Mouse (Mus musculus) CH12.LX (cell line): ENCODE results near the gene Sec22a. TPM values are rescaled to one million over a fixed set of nuclear protein-coding genes. Genes with fewer than 3 reads are reported as not detected.

Source experiments
- DNase-seq: peaks from one replicate; pipeline ENCODE4 v3.0.0-alpha.2; 2013; ENCODE audit errors: extremely low read depth
- H3K27ac ChIP-seq: 2 replicates; pipeline ENCODE4 v1.5.1; 2012; ENCODE audit warnings: low read depth, mild to moderate bottlenecking, control low read depth, moderate library complexity; ENCODE audit not compliant: insufficient read depth
- H3K27me3 ChIP-seq: replicated peaks from 2 replicates; pipeline ENCODE3; 2012; ENCODE audit warnings: inconsistent platforms
- H3K36me3 ChIP-seq, 2 experiments: replicated peaks in 1 of 2; 2 replicates each; pipeline versions ENCODE3 to v1.6.1; 2012; ENCODE audit warnings: inconsistent platforms in 1 of 2, low read length in 1 of 2, mild to moderate bottlenecking in 1 of 2, mixed read lengths in 1 of 2, moderate library complexity in 1 of 2; ENCODE audit not compliant: control insufficient read depth in 1 of 2, insufficient read depth in 1 of 2
- H3K4me1 ChIP-seq, 2 experiments: 2 replicates each; pipeline ENCODE4 v1.6.1; 2012; ENCODE audit warnings: inconsistent platforms in 1 of 2, moderate library complexity in 1 of 2; ENCODE audit not compliant: insufficient read depth in 2 of 2, control insufficient read depth in 1 of 2
- H3K4me2 ChIP-seq: 2 replicates; pipeline ENCODE4 v1.6.1; 2012; ENCODE audit warnings: low read depth, mild to moderate bottlenecking, control low read depth; ENCODE audit not compliant: poor library complexity, insufficient read depth, severe bottlenecking
- H3K4me3 ChIP-seq, 3 experiments: fragments of 150-350 bp in 1 of 3; sonication (generic) in 1 of 3; replicated peaks in 1 of 3; 2 replicates each; pipeline versions ENCODE3 to v1.5.1; 2011 to 2012; ENCODE audit warnings: low read depth in 2 of 3, low read length in 2 of 3, mild to moderate bottlenecking in 2 of 3, moderate library complexity in 2 of 3, control low read depth in 1 of 3, improper control_type of control experiment in 1 of 3, inconsistent platforms in 1 of 3, mixed read lengths in 1 of 3; ENCODE audit not compliant: poor library complexity in 1 of 3
- H3K79me2 ChIP-seq: replicated peaks from 2 replicates; pipeline ENCODE4 v1.6.1; 2012; ENCODE audit warnings: mild to moderate bottlenecking, moderate library complexity; ENCODE audit not compliant: control insufficient read depth, poor library complexity, insufficient read depth, severe bottlenecking; ENCODE audit errors: extremely low read depth
- H3K9ac ChIP-seq: 2 replicates; pipeline ENCODE4 v1.6.1; 2012; ENCODE audit warnings: low read depth, mild to moderate bottlenecking, control low read depth, moderate library complexity; ENCODE audit not compliant: insufficient read depth
- H3K9me3 ChIP-seq: replicated peaks from 2 replicates; pipeline ENCODE3; 2012; ENCODE audit warnings: low read length, inconsistent platforms, mixed read lengths
- BHLHE40 ChIP-seq: IDR thresholded peaks from 2 replicates; pipeline ENCODE4 v1.6.1; 2011; ENCODE audit warnings: mild to moderate bottlenecking, low read depth, low read length, improper control_type of control experiment
- CHD1 ChIP-seq: IDR thresholded peaks from 2 replicates; pipeline ENCODE4 v1.6.1; 2012; ENCODE audit warnings: low read depth, low read length, improper control_type of control experiment, inconsistent platforms
- CHD2 ChIP-seq: IDR thresholded peaks from 2 replicates; pipeline ENCODE4 v1.6.1; 2011; ENCODE audit warnings: low read length, improper control_type of control experiment
- CTCF ChIP-seq, 2 experiments: IDR thresholded peaks in 1 of 2; conservative IDR thresholded peaks in 1 of 2; 2 replicates each; pipeline ENCODE4 v1.5.1; 2011 to 2012; ENCODE audit warnings: low read depth in 2 of 2, low read length in 2 of 2, improper control_type of control experiment in 1 of 2, inconsistent platforms in 1 of 2, mild to moderate bottlenecking in 1 of 2, moderate library complexity in 1 of 2
- EP300 ChIP-seq: IDR thresholded peaks from 2 replicates; pipeline ENCODE4 v1.6.1; 2011; ENCODE audit warnings: low read length, improper control_type of control experiment
- ETS1 ChIP-seq: conservative IDR thresholded peaks from 2 replicates; pipeline ENCODE4 v1.6.1; 2012; ENCODE audit warnings: low read depth, mild to moderate bottlenecking, inconsistent platforms, low read length, improper control_type of control experiment, moderate library complexity
- GABPA ChIP-seq: IDR thresholded peaks from 2 replicates; pipeline ENCODE4 v1.6.1; 2012; ENCODE audit warnings: low read depth, low read length, improper control_type of control experiment, inconsistent platforms; ENCODE audit not compliant: insufficient replicate concordance
- HCFC1 ChIP-seq: IDR thresholded peaks from 2 replicates; pipeline ENCODE4 v1.6.1; 2012; ENCODE audit warnings: low read depth, mild to moderate bottlenecking, inconsistent platforms, low read length, improper control_type of control experiment
- JUND ChIP-seq: conservative IDR thresholded peaks from 2 replicates; pipeline ENCODE4 v1.6.1; 2011; ENCODE audit warnings: low read depth, low read length, improper control_type of control experiment
- KAT2A ChIP-seq: IDR thresholded peaks from 2 replicates; pipeline ENCODE4 v1.6.1; 2012; ENCODE audit warnings: low read length, improper control_type of control experiment, inconsistent platforms; ENCODE audit not compliant: insufficient replicate concordance
- MAFK ChIP-seq: IDR thresholded peaks from 2 replicates; pipeline ENCODE4 v1.6.1; 2011; ENCODE audit warnings: low read length, improper control_type of control experiment; ENCODE audit not compliant: insufficient replicate concordance
- MAZ ChIP-seq: IDR thresholded peaks from 2 replicates; pipeline ENCODE4 v1.6.1; 2012; ENCODE audit warnings: low read depth, mild to moderate bottlenecking, inconsistent platforms, low read length, improper control_type of control experiment, moderate library complexity
- MXI1 ChIP-seq: IDR thresholded peaks from 2 replicates; pipeline ENCODE4 v1.6.1; 2011; ENCODE audit warnings: mild to moderate bottlenecking, low read depth, low read length, improper control_type of control experiment
- NELFE ChIP-seq: IDR thresholded peaks from 2 replicates; pipeline ENCODE4 v1.6.1; 2011; ENCODE audit warnings: low read depth, low read length, improper control_type of control experiment
- PAX5 ChIP-seq: IDR thresholded peaks from 2 replicates; pipeline ENCODE4 v1.6.1; 2012; ENCODE audit warnings: low read length, inconsistent platforms, mixed read lengths
- RCOR1 ChIP-seq: conservative IDR thresholded peaks from 2 replicates; pipeline ENCODE4 v1.6.1; 2012; ENCODE audit warnings: low read depth, mild to moderate bottlenecking, inconsistent platforms, low read length, improper control_type of control experiment
- SIN3A ChIP-seq: IDR thresholded peaks from 2 replicates; pipeline ENCODE4 v1.6.1; 2012; ENCODE audit warnings: low read length, improper control_type of control experiment, inconsistent platforms
- TBP ChIP-seq: conservative IDR thresholded peaks from 2 replicates; pipeline ENCODE4 v1.6.1; 2011; ENCODE audit warnings: low read depth, low read length, improper control_type of control experiment
- TCF12 ChIP-seq: IDR thresholded peaks from 2 replicates; pipeline ENCODE4 v1.6.1; 2014; ENCODE audit warnings: low read depth, mild to moderate bottlenecking, inconsistent platforms, low read length, improper control_type of control experiment
- USF1 ChIP-seq: IDR thresholded peaks from 2 replicates; pipeline ENCODE4 v1.6.1; 2014; ENCODE audit warnings: low read depth, mild to moderate bottlenecking, inconsistent platforms, low read length, improper control_type of control experiment
- USF2 ChIP-seq: conservative IDR thresholded peaks from 2 replicates; pipeline ENCODE4 v1.6.1; 2011; ENCODE audit warnings: low read depth, low read length, improper control_type of control experiment
- ZC3H11A ChIP-seq: IDR thresholded peaks from 2 replicates; pipeline ENCODE4 v1.6.1; 2012; ENCODE audit warnings: low read depth, mild to moderate bottlenecking, inconsistent platforms, low read length, improper control_type of control experiment
- ZKSCAN1 ChIP-seq: IDR thresholded peaks from 2 replicates; pipeline ENCODE4 v1.6.1; 2012; ENCODE audit warnings: low read depth, inconsistent platforms, low read length, improper control_type of control experiment, borderline replicate concordance
- ZMIZ1 ChIP-seq: IDR thresholded peaks from 2 replicates; pipeline ENCODE4 v1.6.1; 2012; ENCODE audit warnings: low read depth, mild to moderate bottlenecking, inconsistent platforms, low read length, improper control_type of control experiment
- ZNF384 ChIP-seq: IDR thresholded peaks from 2 replicates; pipeline ENCODE4 v1.6.1; 2012; ENCODE audit warnings: low read depth, low read length, improper control_type of control experiment, inconsistent platforms
- dilution Hi-C: fragments of 300-500 bp; cut with MboI; formaldehyde crosslinking; loops from 2 replicates; pipeline ENCODE4 v1.14.3; 2020; ENCODE audit warnings: low sequenced_read_pairs; ENCODE audit not compliant: extremely low pct_unique_long_range_greater_than_20kb, extremely low pct_ligation_motif_present
- in situ Hi-C: fragments of 300-500 bp; cut with MboI; formaldehyde crosslinking; loops from 3 replicates; pipeline ENCODE4 v1.14.3; 2019; ENCODE audit warnings: low sequenced_read_pairs, low pct_ligation_motif_present, low pct_unique_long_range_greater_than_20kb, mixed read lengths
- polyA plus RNA-seq: library from polyadenylated mRNA; unstranded; fragments of >175 nt; gene quantifications from 2 replicates; pipeline ENCODE4 v1.2.1, GENCODE M21; 2012; ENCODE audit warnings: low read depth; ENCODE audit not compliant: insufficient read length
- total RNA-seq, 2 experiments: library from RNA; depleted of rRNA; stranded (reverse); fragments of 300-350 nt in 1 of 2; fragments of >200 nt in 1 of 2; gene quantifications; 2 replicates each; pipeline ENCODE4 v1.2.3; 2012 to 2014

Gene Sec22a
- total and polyA plus RNA-seq, 3 experiments: 8.6 to 17.8 (median 10.8) TPM

DNA sequence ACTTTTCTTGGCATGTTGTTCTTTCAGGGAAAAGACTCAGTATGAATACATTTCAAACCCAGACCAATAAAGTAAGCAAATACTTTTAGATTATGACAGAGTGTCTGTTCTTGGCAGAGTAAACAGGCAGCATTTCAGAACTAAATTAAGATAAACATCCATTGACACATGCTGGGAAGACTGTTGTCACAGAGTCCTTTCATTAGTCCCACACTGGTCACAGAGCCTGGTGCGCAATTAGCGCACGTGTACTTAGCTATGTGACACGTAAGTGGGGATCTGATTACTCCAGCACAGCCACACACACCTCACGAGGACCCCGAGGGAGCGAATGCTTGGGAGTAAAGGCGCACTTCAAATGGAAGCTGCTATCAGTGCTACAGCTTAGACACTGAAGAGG, 52.1 kb downstream of the Sec22a start:
- no peak overlapping the region for H3K9ac ChIP-seq
- H3K27ac ChIP-seq: no peak overlapping the region
- no peaks in the 10 kb centered on the region for H3K27me3 ChIP-seq
- in situ Hi-C loops: loop anchor here (10.0 kb wide), 1 partner anchor 313 kb away; no protein-coding TSS in a partner anchor
- TF ChIP-seq SIN3A (no peak), USF1 (no peak), ZKSCAN1 (no peak), CHD1 (no peak), ZMIZ1 (no peak), MAFK (no peak), NELFE (no peak), CTCF (conservative IDR thresholded peaks at IDR 0.05 in 1 of 2, IDR thresholded peaks at IDR 0.05 in 1 of 2; ENCODE audit: low read depth in 2 of 2, low read length in 2 of 2) (no peak), JUND (no peak), KAT2A (no peak)
- H3K9me3 ChIP-seq: no peaks in the 10 kb centered on the region
- dilution Hi-C loops: no loop called here
- no peak overlapping the region for H3K4me2 ChIP-seq
- no peak overlapping the region for H3K4me3 ChIP-seq
- no peaks in the 10 kb centered on the region for H3K4me1 ChIP-seq
- no peaks in the 10 kb centered on the region for H3K79me2 ChIP-seq
- H3K36me3 ChIP-seq: peaks cover 5 to 12% of the 10 kb centered on the region in 2 experiments
- no peak for DNase-seq

DNA sequence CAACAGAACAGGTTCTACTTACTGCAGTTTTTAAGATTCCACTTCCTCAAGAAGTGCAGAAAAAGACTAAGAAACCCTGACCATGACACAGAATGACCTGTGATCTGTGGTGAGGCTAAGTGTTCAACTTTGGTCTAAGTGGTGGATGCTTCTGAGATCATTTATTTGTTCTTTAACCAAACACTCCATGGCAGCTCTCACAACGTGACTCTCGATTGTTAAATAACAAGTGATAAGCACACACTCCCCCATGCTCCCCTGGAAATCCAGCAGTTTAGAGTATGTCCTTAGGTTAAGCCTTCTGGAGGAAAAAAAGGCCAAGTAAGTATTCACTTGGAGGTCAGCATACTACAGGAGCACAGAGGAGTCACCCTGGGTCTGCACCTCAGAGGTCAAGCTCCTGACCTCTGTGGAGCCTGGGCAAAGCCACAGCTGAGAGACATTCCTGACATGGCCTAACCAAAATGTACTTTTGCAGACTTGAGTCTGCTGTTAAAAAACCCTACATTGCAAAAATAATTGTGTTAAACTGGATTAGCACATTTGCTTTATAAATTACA, 53.1 kb downstream of the Sec22a start:
- Histone ChIP-seq H3K4me2 (no peak overlapping the region), H3K79me2 (no peaks in the 10 kb centered on the region), H3K27me3 (no peaks in the 10 kb centered on the region), H3K36me3 (peaks cover 5 to 12% of the 10 kb centered on the region in 2 experiments), H3K4me3 (no peak overlapping the region)
- TF ChIP-seq ZKSCAN1 (no peak), ZC3H11A (no peak), MAFK (no peak), MXI1 (no peak), BHLHE40 (no peak), CHD2 (no peak), ZNF384 (no peak), HCFC1 (no peak), GABPA (no peak), NELFE (no peak), CTCF (conservative IDR thresholded peaks at IDR 0.05 in 1 of 2, IDR thresholded peaks at IDR 0.05 in 1 of 2; ENCODE audit: low read depth in 2 of 2, low read length in 2 of 2) (no peak), USF2 (no peak), EP300 (no peak), ETS1 (no peak), CHD1 (no peak), TCF12 (no peak), PAX5 (no peak), RCOR1 (no peak), MAZ (no peak), TBP (no peak)
- TF ChIP-seq, all 38 proteins: peak for 0
- dilution Hi-C loops: no loop called here
- Histone ChIP-seq H3K4me1 (no peaks in the 10 kb centered on the region), H3K9me3 (no peaks in the 10 kb centered on the region), H3K9ac (no peak overlapping the region), H3K27ac (no peak overlapping the region)
- no peak for DNase-seq
- in situ Hi-C loops: loop anchor here (10.0 kb wide), 1 partner anchor 314 kb away; no protein-coding TSS in a partner anchor
